Mouse (Mus musculus) heart, adult 2 months (tissue): Measurements from ENCODE around the gene Psmd6.

Source experiments
- CTCF ChIP-seq: fragments of 200-600 bp; IDR thresholded peaks from 2 replicates; pipeline ENCODE4 v1.8.1; 2022; ENCODE audit warnings: antibody characterized with exemption, mild to moderate bottlenecking, moderate library complexity
- EP300 ChIP-seq: fragments of 200-500 bp; IDR thresholded peaks from 2 replicates; pipeline ENCODE4 v1.6.1; 2011; ENCODE audit warnings: low read depth, low read length, control low read depth; ENCODE audit not compliant: insufficient read depth
- POLR2A ChIP-seq: fragments of 200-500 bp; IDR thresholded peaks from 2 replicates; pipeline ENCODE4 v1.6.1; 2011; ENCODE audit warnings: mild to moderate bottlenecking, low read depth, low read length, control low read depth; ENCODE audit not compliant: insufficient read depth

DNA sequence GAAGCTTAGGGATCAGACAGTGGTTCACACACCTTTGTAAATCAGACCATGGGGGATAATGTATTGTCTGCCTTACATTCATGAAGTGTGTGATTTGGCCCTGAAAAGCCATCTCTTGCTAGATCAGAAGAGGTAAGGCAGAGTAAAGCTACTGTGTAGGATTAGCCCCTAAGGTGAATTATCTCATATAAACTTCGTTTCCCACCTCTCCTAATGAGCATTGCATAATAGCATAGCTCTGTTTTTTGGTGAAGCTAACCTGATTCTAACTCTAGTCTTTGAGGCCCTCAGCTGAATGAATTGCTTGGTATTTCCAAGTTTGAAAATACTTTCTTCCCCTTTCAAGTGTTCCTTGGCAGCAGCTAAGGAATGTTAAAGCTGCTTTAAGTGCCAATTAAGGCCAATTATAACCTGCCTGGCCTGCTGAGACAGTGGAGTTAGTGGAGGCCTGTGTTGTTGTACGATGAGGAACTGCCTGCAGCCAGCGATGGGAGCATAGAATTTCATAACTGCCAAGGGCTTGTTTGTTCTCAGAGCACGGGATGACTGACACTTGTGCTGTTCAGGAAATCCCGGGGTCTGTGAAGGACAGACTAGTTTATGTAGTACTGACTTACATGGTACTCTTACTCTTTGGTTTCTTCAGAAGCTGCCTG is 56.2 kb downstream of the Psmd6 start:
- TF ChIP-seq CTCF (no peak), EP300 (no peak), POLR2A (no peak)
